23 mouse cellular contexts compared by ENCODE assay signal in the genomic region with DNA sequence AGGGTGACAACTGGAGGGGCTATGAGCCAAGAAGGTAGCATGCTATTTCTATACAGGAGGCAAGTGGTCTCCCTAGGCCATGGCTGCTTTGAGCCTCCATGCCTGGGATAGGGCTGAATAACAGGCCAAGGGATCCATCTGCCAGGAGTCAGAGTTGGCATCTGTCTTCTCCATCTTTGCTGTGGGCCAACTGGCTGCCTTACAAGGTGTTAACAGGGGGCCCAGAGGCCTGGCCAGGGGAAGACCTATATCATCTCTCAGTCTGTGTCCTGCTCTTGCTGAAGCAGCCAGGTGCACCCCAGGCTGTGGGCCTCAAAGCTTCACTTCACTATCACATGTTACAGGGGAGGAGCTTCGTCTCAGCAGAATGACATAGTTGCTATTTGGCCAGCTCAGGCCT.
DNase-seq lines count a peak whose midpoint lies in the region; ATAC-seq and TF ChIP-seq lines count a peak whose summit lies in the region.
"Had no signal": no experiment of that assay in that cellular context is flagged by ENCODE, and none has a peak within 500 bp of the region (broad histone marks: within the 10 kb centered on the region; RNA-seq: fewer than 3 reads in every experiment).

No protein-coding gene starts in this region.

- no peak overlapping the region for H3K4me2 ChIP-seq in forebrain, embryonic 11.5 days (ENCODE audit: low read depth, low read length, severe bottlenecking)
- no peak overlapping the region for H3K4me2 ChIP-seq in forebrain, embryonic 12.5 days
- H3K4me2 ChIP-seq: embryonic facial prominence, embryonic 12.5 days; heart, embryonic 15.5 days had no signal

- H3K27me3 ChIP-seq in forebrain, embryonic 11.5 days (ENCODE audit: control insufficient read depth, insufficient read depth, low read length), result no peaks in the 10 kb centered on the region
- H3K27me3 ChIP-seq in forebrain, embryonic 12.5 days, result peaks cover 14% of the 10 kb centered on the region
- H3K27me3 ChIP-seq in embryonic facial prominence, embryonic 10.5 days (replicated peaks; ENCODE audit: low read depth, poor library complexity, severe bottlenecking), result peaks cover 16% of the 10 kb centered on the region

- H3K4me3 ChIP-seq in forebrain, embryonic 11.5 days (ENCODE audit: low read depth, low read length), result no peak overlapping the region
- H3K4me3 ChIP-seq in forebrain, embryonic 12.5 days (replicated peaks), result no peak overlapping the region
- H3K4me3 ChIP-seq in left cerebral cortex, adult 2 months, result no peak overlapping the region
- H3K4me3 ChIP-seq in embryonic facial prominence, embryonic 10.5 days, result no peak overlapping the region
- H3K4me3 ChIP-seq: embryonic facial prominence, embryonic 12.5 days; erythroblast, embryonic 14.5 days; heart, adult 2 months; heart, embryonic 15.5 days had no signal

- DNase-seq in forebrain, embryonic 11.5 days (ENCODE audit: low spot score), result peak; percentile 38
- peak; percentile 83 for DNase-seq in left cerebral cortex, postnatal 4 days
- no peak for DNase-seq in left cerebral cortex, adult 2 months (ENCODE audit: extremely low spot score in 1 of 2, low spot score in 2 of 2)
- DNase-seq in cerebellum, postnatal 10 days, result peak; percentile 89 to 92
- no peak for DNase-seq in gastrocnemius, postnatal 14 days
- DNase-seq in embryonic facial prominence, embryonic 10.5 days (ENCODE audit: low spot score), result no peak
- no peak for DNase-seq in gastrocnemius, postnatal 10 days
- DNase-seq: adrenal gland, adult 8-10 months; heart, postnatal 4 days; kidney, adult 18-20 months; lung, adult 18-20 months; lung, postnatal 36 days; right cerebral cortex, postnatal 25 days; thymus, postnatal 14 days had no signal

- intact Hi-C loops in left cerebral cortex, postnatal 4 days (cut with DNase I), result no loop called here
- intact Hi-C loops in left cerebral cortex, adult 2 months (cut with DNase I), result loop anchor here (5.0 kb wide), 1 partner anchor 130 kb away; no protein-coding TSS in a partner anchor
- intact Hi-C loops in gastrocnemius, postnatal 14 days (cut with DNase I; ENCODE audit: low total_unique reads), result no loop called here

- no peak overlapping the region for H3K27ac ChIP-seq in forebrain, embryonic 11.5 days (ENCODE audit: low read depth, low read length)
- H3K27ac ChIP-seq in forebrain, embryonic 12.5 days, result no peak overlapping the region
- H3K27ac ChIP-seq in left cerebral cortex, adult 2 months, result no peak overlapping the region
- H3K27ac ChIP-seq in embryonic facial prominence, embryonic 10.5 days (replicated peaks), result no peak overlapping the region
- H3K27ac ChIP-seq: embryonic facial prominence, embryonic 12.5 days; heart, adult 2 months; heart, embryonic 15.5 days; kidney, postnatal 0 days had no signal

- H3K4me1 ChIP-seq in forebrain, embryonic 11.5 days (replicated peaks; ENCODE audit: control insufficient read depth, insufficient read depth, low read length), result no peaks in the 10 kb centered on the region
- H3K4me1 ChIP-seq in forebrain, embryonic 12.5 days, result peaks cover 7% of the 10 kb centered on the region
- peaks cover 14% of the 10 kb centered on the region for H3K4me1 ChIP-seq in embryonic facial prominence, embryonic 10.5 days

- no peaks in the 10 kb centered on the region for H3K9me3 ChIP-seq in forebrain, embryonic 11.5 days (ENCODE audit: control insufficient read depth, low read length)
- no peaks in the 10 kb centered on the region for H3K9me3 ChIP-seq in forebrain, embryonic 12.5 days
- H3K9me3 ChIP-seq in embryonic facial prominence, embryonic 10.5 days, result no peaks in the 10 kb centered on the region
- H3K9me3 ChIP-seq: embryonic facial prominence, embryonic 12.5 days; heart, embryonic 15.5 days had no signal

- 65% methylated on average over 1 of the region's 1 CpGs for WGBS in forebrain, embryonic 11.5 days
- WGBS in forebrain, embryonic 12.5 days, result 83% methylated on average over 1 of the region's 1 CpGs
- 86% methylated on average over 1 of the region's 1 CpGs for WGBS in embryonic facial prominence, embryonic 10.5 days

- no peak for ATAC-seq in forebrain, embryonic 11.5 days (replicated peaks; ENCODE audit: low FRiP score)
- ATAC-seq in forebrain, embryonic 12.5 days (ENCODE audit: low FRiP score), result no peak
- ATAC-seq: CD4-positive, CD25-positive, alpha-beta regulatory T cell, adult 4 months; midbrain, embryonic 16.5 days; Patski had no signal

- TF ChIP-seq CTCF in left cerebral cortex, adult 2 months (IDR thresholded peaks at IDR 0.05), result no peak

- no peaks in the 10 kb centered on the region for H3K36me3 ChIP-seq in forebrain, embryonic 11.5 days (ENCODE audit: control insufficient read depth, insufficient read depth, low read length)
- H3K36me3 ChIP-seq in forebrain, embryonic 12.5 days (replicated peaks), result no peaks in the 10 kb centered on the region
- H3K36me3 ChIP-seq in embryonic facial prominence, embryonic 10.5 days (replicated peaks), result no peaks in the 10 kb centered on the region
- H3K36me3 ChIP-seq: embryonic facial prominence, embryonic 12.5 days; heart, embryonic 15.5 days had no signal

- H3K9ac ChIP-seq in forebrain, embryonic 11.5 days (ENCODE audit: low read length), result no peak overlapping the region
- H3K9ac ChIP-seq in forebrain, embryonic 12.5 days, result no peak overlapping the region
- H3K9ac ChIP-seq: embryonic facial prominence, embryonic 12.5 days; heart, embryonic 15.5 days had no signal

Comparison
In these comparisons a context has a peak if more than half of its experiments do, and no peak if none do; other contexts are left out.
1. DNase-seq: peak in forebrain, embryonic 11.5 days (single experiment), left cerebral cortex, postnatal 4 days (single experiment) and cerebellum, postnatal 10 days (2 of 2); none in left cerebral cortex, adult 2 months (0 of 2), gastrocnemius, postnatal 14 days (single experiment), embryonic facial prominence, embryonic 10.5 days (single experiment) and gastrocnemius, postnatal 10 days (single experiment).